Mouse (Mus musculus) neutrophil, adult 59 days (primary cell): ENCODE measurements around the gene Kctd2. TPM values are rescaled to one million over a fixed set of nuclear protein-coding genes. Genes with fewer than 3 reads are reported as not detected.

Source experiments
- total RNA-seq, 2 experiments: library from RNA; stranded (reverse); gene quantifications; 1 replicate in 1 of 2; 2 replicates in 1 of 2; pipeline ENCODE4 v1.2.4; 2023

Kctd2 gene
- total RNA-seq = 10 to 100 TPM; 20.5 to 24.6 TPM

GRCm38 (mm10) chr11:115419531-115420237, at the start of gene Kctd2, which contains the start of gene Atp5h:
Gene Kctd2 (plus strand): TSS chr11:115420128.
Gene Atp5h (minus strand): TSS chr11:115419962.

GRCm38 (mm10) chr11:115381743-115382539, 38.0 kb upstream of the Kctd2 start, which contains the start of gene Cdr2l:
Gene Cdr2l (plus strand): TSS chr11:115381916.

GRCm38 (mm10) chr11:115403338-115404124, 16.4 kb upstream of the Kctd2 start, which contains the start of gene Mrpl58:
Gene Mrpl58 (plus strand): TSS chr11:115403752.

GRCm38 (mm10) chr11:115439906-115440595, 20.1 kb downstream of the Kctd2 start, which contains the start of gene Trim80:
Gene Trim80 (plus strand): TSS chr11:115440545.

GRCm38 (mm10) chr11:115462243-115462891, 42.4 kb downstream of the Kctd2 start, which contains the start of gene Slc16a5:
Gene Slc16a5 (plus strand): TSS chr11:115462474.

GRCm38 (mm10) chr11:115475025-115475757, 55.3 kb downstream of the Kctd2 start, which contains the start of gene Armc7:
Gene Armc7 (plus strand): TSS chr11:115475667.

Other genes with a start within 250 kb of the Kctd2 start
- 10 to 100 TPM; 36.2 to 46.6 TPM for gene Tmem104, start 232.6 kb upstream of the Kctd2 start, total RNA-seq
- gene Nat9, start 232.3 kb upstream of the Kctd2 start, total RNA-seq = 10 to 100 TPM; 16.2 to 21.2 TPM
- gene Grin2c, start 152.9 kb upstream of the Kctd2 start, total RNA-seq = not detected
- 10 to 100 TPM in 1 of 2 experiments, 1 to 10 TPM in 1; 6.9 to 10.0 TPM for gene Fdxr, start 143.1 kb upstream of the Kctd2 start, total RNA-seq
- gene Fads6, start 122.5 kb upstream of the Kctd2 start, total RNA-seq = 1 to 10 TPM; 2.0 to 2.2 TPM
- not detected for gene Otop2, start 113.0 kb upstream of the Kctd2 start, total RNA-seq
- gene Ush1g, start 98.1 kb upstream of the Kctd2 start, total RNA-seq = not detected
- not detected for gene Otop3, start 85.4 kb upstream of the Kctd2 start, total RNA-seq
- gene Hid1, start 52.4 kb upstream of the Kctd2 start, total RNA-seq = 1 to 10 TPM in 1 of 2 experiments, under 1 TPM in 1; 0.93 to 1.7 TPM
- gene Cdr2l, start 38.2 kb upstream of the Kctd2 start, total RNA-seq = under 1 TPM; 0.20 to 0.22 TPM
- 10 to 100 TPM; 40.2 to 43.7 TPM for gene Mrpl58, start 16.4 kb upstream of the Kctd2 start, total RNA-seq
- gene Atp5h, start 166 bp upstream of the Kctd2 start, total RNA-seq = 100 to 1,000 TPM; 199 to 220 TPM
- not detected for gene Trim80, start 20.4 kb downstream of the Kctd2 start, total RNA-seq
- gene Slc16a5, start 42.3 kb downstream of the Kctd2 start, total RNA-seq = under 1 TPM in 1 of 2 experiments, not detected in 1; 0.16 TPM
- gene Armc7, start 55.5 kb downstream of the Kctd2 start, total RNA-seq = 10 to 100 TPM; 52.6 to 58.6 TPM
- 10 to 100 TPM; 45.1 to 57.4 TPM for gene Nt5c, start 71.7 kb downstream of the Kctd2 start, total RNA-seq
- 100 to 1,000 TPM; 129 to 152 TPM for gene Jpt1, start 94.3 kb downstream of the Kctd2 start, total RNA-seq
- 100 to 1,000 TPM; 158 to 172 TPM for gene Sumo2, start 116.1 kb downstream of the Kctd2 start, total RNA-seq
- 10 to 100 TPM; 40.0 to 40.7 TPM for gene Nup85, start 144.3 kb downstream of the Kctd2 start, total RNA-seq
- gene Mrps7, start 183.8 kb downstream of the Kctd2 start, total RNA-seq = 10 to 100 TPM; 10.7 to 20.3 TPM
- 10 to 100 TPM; 57.5 to 58.2 TPM for gene Gga3, start 183.9 kb downstream of the Kctd2 start, total RNA-seq
- gene Mif4gd, start 192.8 kb downstream of the Kctd2 start, total RNA-seq = 10 to 100 TPM; 17.1 to 18.4 TPM
- 10 to 100 TPM; 11.3 to 11.8 TPM for gene Slc25a19, start 208.2 kb downstream of the Kctd2 start, total RNA-seq